Mouse (Mus musculus) cerebellum, postnatal 25 days (tissue): ENCODE data around the gene Mef2d.
"Not testable (repeated sequence)": the region's sequence is repeated elsewhere in the genome, so short reads cannot be mapped to it uniquely, and the experiment has no call there.

Experiments used
- DNase-seq, 2 experiments: peaks; one replicate each; pipeline ENCODE4 v3.0.0; 2021; ENCODE audit warnings: mixed read lengths in 2 of 2

Mef2d gene

GRCm38 (mm10) chr3:88150999-88151364 lies 8.8 kb downstream of the Mef2d start:
- DNase-seq = peak in 1 of 2 experiments; percentile 29

- DNase-seq = peak; percentile 80 to 87
These were observed 9.9 kb downstream of the Mef2d start for GRCm38 (mm10) chr3:88152056-88152455.

DNA sequence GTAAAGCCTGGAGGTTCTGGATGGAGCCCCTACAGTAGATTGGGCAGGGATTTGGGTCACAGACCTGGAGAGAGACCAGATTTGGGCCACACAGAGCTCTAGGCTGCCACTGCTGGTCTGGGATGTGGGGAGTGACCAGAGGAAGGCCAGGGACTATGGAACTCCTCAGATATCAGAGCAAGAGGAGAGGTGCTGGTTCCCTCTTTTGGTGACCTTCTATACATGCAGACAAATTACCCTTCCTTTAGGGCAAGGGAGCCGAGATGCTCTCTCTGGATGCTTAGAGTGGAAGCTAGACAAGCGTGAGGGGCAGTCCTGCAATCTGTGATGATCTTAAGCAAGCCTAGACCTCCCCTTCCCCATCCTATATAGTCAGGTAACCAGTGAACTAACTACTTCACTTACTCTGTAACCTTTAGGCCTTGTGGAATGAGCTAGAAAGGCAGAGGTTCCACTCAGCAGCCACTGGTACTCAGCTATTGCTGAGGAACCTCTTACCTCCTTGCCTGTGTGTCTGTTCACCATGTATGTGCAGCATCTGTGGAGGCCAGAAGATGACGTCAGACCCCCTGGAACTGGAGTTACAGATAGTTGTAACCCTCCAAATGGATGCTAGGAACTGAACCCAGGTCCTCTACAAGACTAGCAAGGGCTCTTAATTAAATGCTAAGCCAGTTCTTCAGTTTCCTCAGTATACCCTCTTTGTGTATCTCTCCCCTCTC lies 11.3 kb downstream of the Mef2d start:
- DNase-seq = peak in 1 of 2 experiments; percentile 34

GRCm38 (mm10) chr3:88154236-88154635 lies 12.1 kb downstream of the Mef2d start:
- no peak for DNase-seq

DNA sequence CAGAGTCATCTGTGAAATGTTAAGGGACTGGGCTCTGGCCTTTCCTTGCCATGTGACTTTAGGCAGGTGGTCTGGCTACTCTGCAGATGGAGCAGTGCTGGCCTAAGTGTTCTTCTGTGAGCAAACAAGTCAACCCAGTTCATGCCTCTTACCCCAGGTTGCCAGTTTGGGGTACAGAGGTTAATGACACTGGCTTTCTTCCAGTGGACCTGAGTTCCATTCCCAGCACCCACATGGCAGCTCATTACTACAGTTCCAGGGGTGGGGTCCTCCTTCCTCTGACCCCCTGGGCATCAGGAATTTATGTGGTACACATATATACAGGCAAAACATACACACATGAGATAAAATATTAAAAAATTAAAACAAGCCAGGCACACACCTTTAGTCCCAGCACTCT lies 14.6 kb downstream of the Mef2d start:
- no peak for DNase-seq

DNA sequence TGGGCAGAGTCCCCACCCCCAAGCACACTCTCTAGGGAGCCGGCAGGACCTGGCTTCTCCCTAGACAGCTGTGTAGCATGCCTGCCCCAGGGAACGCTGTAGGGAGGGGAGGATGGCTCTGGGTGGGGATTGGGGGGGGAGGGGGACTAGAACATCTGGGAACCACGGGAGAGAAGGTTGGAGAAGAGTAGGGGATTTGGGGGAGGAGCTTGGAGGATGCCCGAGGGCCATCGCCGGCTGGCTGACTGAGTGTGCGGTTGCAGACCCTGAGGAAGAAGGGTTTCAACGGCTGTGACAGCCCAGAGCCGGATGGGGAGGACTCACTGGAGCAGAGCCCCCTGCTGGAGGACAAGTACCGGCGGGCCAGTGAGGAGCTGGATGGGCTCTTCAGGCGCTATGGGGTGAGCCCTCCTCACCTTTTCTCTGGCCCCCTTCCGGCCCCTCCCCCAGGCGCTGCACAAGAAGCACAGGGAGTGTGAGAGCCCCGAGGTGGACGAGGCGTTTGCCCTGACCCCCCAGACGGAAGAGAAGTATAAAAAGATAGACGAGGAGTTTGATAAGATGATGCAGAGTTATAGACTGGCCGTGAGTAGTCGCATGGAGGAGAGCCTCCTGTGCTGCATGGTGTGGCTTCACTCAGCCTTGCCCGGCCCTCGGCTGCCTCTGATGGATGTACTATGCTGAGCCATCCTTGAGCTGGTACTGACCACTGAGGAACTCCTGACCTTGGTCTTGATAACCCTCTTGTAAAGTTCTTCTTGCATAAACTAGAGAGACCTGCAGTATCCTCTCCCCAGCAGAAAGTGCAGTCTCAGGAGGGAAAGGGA lies 15.8 kb downstream of the Mef2d start:
- peak in 1 of 2 experiments; percentile 66 for DNase-seq

GRCm38 (mm10) chr3:88158991-88159390 lies 16.8 kb downstream of the Mef2d start:
- DNase-seq = no peak

DNA sequence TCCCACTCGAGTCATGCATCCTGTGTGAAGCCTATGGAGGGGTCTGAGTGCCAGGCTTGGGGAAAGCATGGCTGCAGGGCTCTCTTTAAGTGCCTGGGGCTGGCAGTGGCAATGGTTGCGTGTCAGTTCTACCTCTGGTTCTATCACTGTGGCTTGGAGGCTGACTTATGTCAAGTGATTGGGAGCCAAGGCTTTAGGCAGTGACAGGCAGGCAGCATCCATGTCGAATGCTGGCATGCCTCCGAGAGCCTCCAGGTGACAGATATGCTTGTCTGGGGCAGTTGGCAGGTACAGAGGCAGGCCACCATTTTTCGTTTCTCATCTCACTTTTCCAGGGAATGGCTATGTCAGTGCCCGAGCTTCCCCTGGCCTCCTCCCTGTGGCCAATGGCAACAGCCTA lies 18.7 kb downstream of the Mef2d start:
- DNase-seq = peak; percentile 54 to 72

- peak; percentile 90 to 92 for DNase-seq
These were observed 20.1 kb downstream of the Mef2d start for GRCm38 (mm10) chr3:88162259-88162658.

- peak in 1 of 2 experiments; percentile 35 for DNase-seq
These were observed 20.6 kb downstream of the Mef2d start for GRCm38 (mm10) chr3:88162811-88163210.

DNA sequence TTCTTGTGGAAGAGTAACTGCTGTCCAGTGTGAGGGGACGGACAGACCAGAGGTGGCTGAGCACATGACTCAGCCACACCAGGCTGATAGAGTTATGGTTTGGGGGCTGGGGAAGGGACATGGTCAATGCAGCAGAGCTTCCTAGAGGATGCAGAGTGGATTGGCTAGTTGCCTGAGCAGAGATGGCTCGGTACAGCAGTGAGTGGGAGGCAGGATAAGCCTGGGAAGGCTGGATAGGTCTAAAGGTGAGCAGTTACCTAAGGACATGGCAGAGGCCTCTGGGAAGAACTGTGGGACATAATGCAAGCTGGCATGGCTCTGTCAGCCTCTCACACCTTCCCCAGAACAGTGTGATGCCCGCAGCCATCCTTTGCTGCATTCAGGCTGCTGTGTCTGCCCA lies 21.7 kb downstream of the Mef2d start:
- DNase-seq = peak; percentile 45 to 59

GRCm38 (mm10) chr3:88164263-88164662 lies 22.1 kb downstream of the Mef2d start:
- no peak for DNase-seq

- DNase-seq = peak; percentile 54 to 71
These were observed 23.9 kb downstream of the Mef2d start for GRCm38 (mm10) chr3:88166056-88166455.

DNA sequence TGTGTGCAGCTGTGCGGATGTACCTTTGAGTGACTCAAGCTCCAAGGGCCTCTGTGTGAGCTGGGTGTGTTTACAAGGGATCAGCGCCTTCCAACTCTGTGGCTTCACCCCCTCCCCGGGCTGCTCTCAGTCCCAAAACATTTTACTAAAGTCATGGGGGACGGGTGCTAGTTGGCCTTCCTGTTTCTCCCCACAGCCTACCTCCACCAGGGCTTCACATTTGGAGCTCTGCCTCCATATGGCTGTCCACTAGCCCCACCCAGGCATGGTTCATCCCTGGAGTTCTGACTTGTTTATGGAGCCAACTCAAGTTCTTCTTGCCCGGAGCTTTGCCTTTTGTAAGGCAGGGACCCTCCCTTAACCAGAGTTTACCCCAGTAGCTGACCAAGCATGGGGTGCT lies 28.2 kb downstream of the Mef2d start:
- DNase-seq = peak; percentile 10 to 13

GRCm38 (mm10) chr3:88172440-88172839 lies 30.3 kb downstream of the Mef2d start:
- no peak for DNase-seq

DNA sequence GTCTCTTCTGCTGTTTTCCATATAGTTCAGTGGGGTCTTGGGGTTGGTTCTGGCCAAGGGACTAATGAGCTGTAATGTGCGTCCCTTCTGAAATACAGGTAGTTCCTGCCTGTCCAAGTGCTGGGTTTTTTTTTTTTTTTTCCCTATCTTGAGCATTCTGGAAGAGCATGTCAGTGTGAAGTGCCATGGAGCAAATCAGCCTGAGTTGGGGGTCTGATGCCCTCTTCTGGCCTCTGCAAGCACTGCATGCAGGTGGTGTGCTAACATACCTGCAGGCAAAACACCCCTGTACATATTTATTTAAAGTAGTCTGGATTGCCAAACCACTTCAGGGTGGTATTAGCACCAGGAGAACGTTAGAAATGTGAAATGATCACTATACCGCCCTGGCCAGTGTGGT lies 31.2 kb downstream of the Mef2d start:
- peak; percentile 87 to 89 for DNase-seq

DNA sequence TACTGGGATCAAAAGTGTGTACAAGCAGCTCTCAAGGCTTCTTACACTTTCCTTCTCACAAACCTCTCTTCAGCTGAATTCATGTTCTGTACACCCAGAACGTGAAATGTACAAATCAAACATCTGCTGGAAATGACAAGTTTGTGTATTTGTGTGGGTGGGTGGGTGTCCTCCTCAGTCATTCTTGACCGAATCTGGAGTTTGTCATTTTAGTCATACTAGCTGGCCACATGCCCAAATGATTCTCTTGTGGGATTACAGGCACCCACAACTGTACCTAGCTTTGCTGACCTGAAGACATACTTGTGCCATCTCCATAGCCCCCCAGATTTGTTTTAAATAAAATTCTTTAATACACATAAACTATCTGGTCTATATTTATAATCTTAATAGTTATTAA lies 32.7 kb downstream of the Mef2d start:
- DNase-seq = no peak

- DNase-seq = no peak
These were observed 34.9 kb downstream of the Mef2d start for GRCm38 (mm10) chr3:88177106-88177505.

DNA sequence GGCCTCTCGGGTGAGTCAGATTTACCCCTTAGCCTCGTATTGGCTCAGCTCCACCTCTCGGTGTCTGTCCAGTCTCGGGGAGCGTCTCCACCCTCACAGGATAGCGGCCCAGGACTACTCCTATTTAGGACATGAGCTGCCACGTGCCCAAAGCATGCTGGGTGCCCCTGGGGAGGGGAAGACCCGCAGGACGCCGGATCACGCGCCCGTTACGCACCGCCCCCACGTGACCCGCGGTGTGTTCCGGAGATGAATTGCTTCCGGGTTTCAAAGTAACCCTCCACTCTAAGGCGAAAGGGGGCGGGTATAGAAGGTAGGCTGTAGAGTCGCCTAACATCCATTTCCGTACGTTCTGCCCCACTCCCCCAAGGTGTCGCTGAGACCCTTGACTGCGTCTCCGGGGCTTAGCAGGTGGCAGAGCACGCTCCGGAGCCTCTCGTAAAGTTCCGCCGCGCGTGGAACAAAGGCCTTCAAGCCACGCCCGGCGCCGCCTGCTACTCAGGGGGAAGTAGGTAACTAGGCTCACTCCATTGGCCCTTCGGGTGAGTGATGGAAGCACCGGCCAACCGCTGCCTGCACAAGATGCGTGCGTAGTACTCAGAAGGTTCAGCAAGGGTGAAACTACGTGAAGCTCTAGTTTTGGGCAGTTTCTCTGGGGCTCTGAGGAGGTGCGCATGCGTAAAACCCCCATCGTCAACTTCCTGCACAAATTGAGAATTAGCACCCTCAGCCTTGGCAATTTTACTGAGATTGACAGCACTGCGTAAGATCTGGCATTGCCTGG lies 35.6 kb downstream of the Mef2d start:
- peak; percentile 99 for DNase-seq

DNA sequence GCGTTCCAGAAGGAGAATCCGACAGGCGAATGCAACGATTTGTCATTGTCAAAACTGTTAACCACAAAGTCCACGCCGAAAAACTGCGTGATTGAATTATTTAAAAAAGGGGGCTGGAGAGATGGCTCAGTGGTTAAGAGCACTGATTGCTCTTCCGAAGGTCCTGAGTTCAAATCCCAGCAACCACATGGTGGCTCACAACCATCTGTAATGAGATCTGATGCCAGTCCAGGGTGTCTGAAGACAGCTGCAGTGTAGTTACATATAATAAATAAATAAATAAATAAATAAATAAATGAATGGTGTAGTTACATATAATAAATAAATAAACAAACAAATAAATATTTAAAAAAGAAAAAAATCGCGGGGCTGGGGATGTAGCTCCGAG lies 36.2 kb downstream of the Mef2d start:
- not testable (repeated sequence) for DNase-seq

GRCm38 (mm10) chr3:88178986-88179385 lies 36.8 kb downstream of the Mef2d start:
- DNase-seq = peak in 1 of 2 experiments; percentile 12

GRCm38 (mm10) chr3:88181374-88181773 lies 39.2 kb downstream of the Mef2d start:
- DNase-seq = peak; percentile 77 to 81

- DNase-seq = no peak
These were observed 44.3 kb downstream of the Mef2d start for GRCm38 (mm10) chr3:88186424-88186823.
